Comparison of ENCODE assay signal across 25 mouse cellular contexts in genomic region chr1:40628443-40628842, GRCm38 (mm10). TPM values are rescaled to one million over a fixed set of nuclear protein-coding genes. Genes with fewer than 3 reads are reported as not detected.
"Had no signal": no experiment of that assay in that cellular context is flagged by ENCODE, and none has a peak within 500 bp of the region (broad histone marks: within the 10 kb centered on the region; RNA-seq: fewer than 3 reads in every experiment).

No protein-coding gene starts in this region.

- H3K9ac ChIP-seq: liver, embryonic 13.5 days; neural tube, embryonic 12.5 days; neural tube, embryonic 15.5 days had no signal

- H3K4me3 ChIP-seq: left cerebral cortex, adult 2 months; liver, embryonic 13.5 days; neural tube, embryonic 12.5 days; neural tube, embryonic 15.5 days had no signal

- DNase-seq: kidney, adult 18-20 months; kidney, adult 9 months; kidney, postnatal 14 days; kidney, postnatal 4 days; liver, embryonic 13.5 days; lung, adult 2 months; lung, postnatal 14 days; lung, postnatal 4 days; midbrain, embryonic 14.5 days; thymus, adult 2 months; thymus, postnatal 14 days; thymus, postnatal 4 days had no signal

- H3K9me3 ChIP-seq: liver, embryonic 13.5 days; neural tube, embryonic 12.5 days; neural tube, embryonic 15.5 days had no signal

- ATAC-seq: intestine, embryonic 16.5 days had no signal

- H3K4me1 ChIP-seq: liver, embryonic 13.5 days; neural tube, embryonic 12.5 days; neural tube, embryonic 15.5 days had no signal

- H3K36me3 ChIP-seq: liver, embryonic 13.5 days; neural tube, embryonic 12.5 days; neural tube, embryonic 15.5 days had no signal

- H3K27ac ChIP-seq: left cerebral cortex, adult 2 months; liver, embryonic 13.5 days; neural tube, embryonic 12.5 days; neural tube, embryonic 15.5 days; stomach, postnatal 0 days had no signal

- H3K27me3 ChIP-seq: liver, embryonic 13.5 days; neural tube, embryonic 12.5 days; neural tube, embryonic 15.5 days had no signal

- H3K4me2 ChIP-seq: liver, embryonic 13.5 days; midbrain, embryonic 11.5 days; neural tube, embryonic 12.5 days; neural tube, embryonic 15.5 days had no signal

RNA-seq across cellular contexts. Expression of gene Slc9a4, which starts 48.6 kb away (rescaled TPM):
- total RNA-seq: megakaryocyte progenitor cell, adult 5-6 weeks; megakaryocyte-erythroid progenitor cell, adult 5-6 weeks had no signal
- polyA plus RNA-seq: limb, embryonic 11.5 days; liver, adult 2 months; liver, embryonic 13.5 days; liver, embryonic 16.5 days; lung, embryonic 16.5 days; midbrain, embryonic 11.5 days; midbrain, embryonic 14.5 days; neural tube, embryonic 12.5 days; small intestine, adult 2 months had no signal

RNA-seq across cellular contexts. Expression of gene Slc9a2, which starts 51.9 kb away (rescaled TPM):
- polyA plus RNA-seq: liver, embryonic 13.5 days; midbrain, embryonic 11.5 days; neural tube, embryonic 12.5 days had no signal
